Mouse (Mus musculus) MEL (cell line): Measurements from ENCODE around the gene Fto.

Source experiments
- CHD2 ChIP-seq: IDR thresholded peaks from 2 replicates; pipeline ENCODE4 v1.6.1; 2011; ENCODE audit warnings: low read length, improper control_type of control experiment
- CTCF ChIP-seq, 3 experiments: IDR thresholded peaks in 2 of 3; conservative IDR thresholded peaks in 1 of 3; 2 replicates each; pipeline ENCODE4 v1.5.1; 2011 to 2012; ENCODE audit warnings: low read length in 3 of 3, low read depth in 2 of 3, mild to moderate bottlenecking in 2 of 3, improper control_type of control experiment in 1 of 3, inconsistent platforms in 1 of 3, mixed read lengths in 1 of 3, moderate library complexity in 1 of 3; ENCODE audit not compliant: control insufficient read depth in 1 of 3, insufficient read depth in 1 of 3, poor library complexity in 1 of 3, severe bottlenecking in 1 of 3
- GABPA ChIP-seq: IDR thresholded peaks from 2 replicates; pipeline ENCODE4 v1.6.1; 2012; ENCODE audit warnings: low read depth, mild to moderate bottlenecking, inconsistent platforms, low read length, improper control_type of control experiment, moderate library complexity
- JUND ChIP-seq: IDR thresholded peaks from 2 replicates; pipeline ENCODE4 v1.6.1; 2011; ENCODE audit warnings: low read depth, mild to moderate bottlenecking, improper control_type of control experiment, low read length
- KAT2A ChIP-seq: conservative IDR thresholded peaks from 2 replicates; pipeline ENCODE4 v1.6.1; 2012; ENCODE audit warnings: low read depth, low read length, improper control_type of control experiment, inconsistent platforms
- POLR2A ChIP-seq, 2 experiments: IDR thresholded peaks; 2 replicates each; pipeline ENCODE4 v1.6.1; 2011 to 2012; ENCODE audit warnings: low read length in 2 of 2, mild to moderate bottlenecking in 2 of 2, control low read depth in 1 of 2, improper control_type of control experiment in 1 of 2, low read depth in 1 of 2, moderate library complexity in 1 of 2; ENCODE audit not compliant: control insufficient read depth in 1 of 2, insufficient read depth in 1 of 2, poor library complexity in 1 of 2

- TF ChIP-seq CTCF (IDR thresholded peaks at IDR 0.05 in 2 of 3, conservative IDR thresholded peaks at IDR 0.05 in 1 of 3; ENCODE audit: control insufficient read depth in 1 of 3, insufficient read depth in 1 of 3, low read depth in 2 of 3, low read length in 3 of 3, poor library complexity in 1 of 3, severe bottlenecking in 1 of 3) (no peak), POLR2A (IDR thresholded peaks at IDR 0.05; ENCODE audit: control insufficient read depth in 1 of 2, insufficient read depth in 1 of 2, low read depth in 1 of 2, low read length in 2 of 2, poor library complexity in 1 of 2) (no peak), JUND (no peak), KAT2A (no peak), CHD2 (no peak), GABPA (no peak)
Observed at GRCm38 (mm10) chr8:91495260-91495601, 181.9 kb downstream of the Fto start.
